Mouse (Mus musculus) granulocyte monocyte progenitor cell, adult 5-6 weeks (primary cell): ENCODE measurements around the gene Akap11. TPM values are rescaled to one million over a fixed set of nuclear protein-coding genes. Genes with fewer than 3 reads are reported as not detected.
A peak's percentile ranks its signal among the peaks of the same experiment; 100 is the strongest.

ENCODE experiments used
- ATAC-seq: replicated peaks from 2 replicates; pipeline ENCODE4 v1.8.0; 2016; ENCODE audit warnings: mild to moderate bottlenecking, moderate TSS enrichment, inconsistent platforms; ENCODE audit not compliant: poor library complexity, severe bottlenecking
- total RNA-seq, 2 experiments: library from RNA; stranded (forward) in 1 of 2; stranded (reverse) in 1 of 2; fragments of 200-712, 200-1000 nt in 1 of 2; fragments of >200 nt in 1 of 2; fragmentation: Nextera tagmentation in 1 of 2; gene quantifications; 2 replicates each; pipeline ENCODE4 v1.2.3; 2014 to 2017

The Akap11 gene
- total RNA-seq, 2 experiments from 2014 or later, result 31.9 to 35.1 TPM

DNA sequence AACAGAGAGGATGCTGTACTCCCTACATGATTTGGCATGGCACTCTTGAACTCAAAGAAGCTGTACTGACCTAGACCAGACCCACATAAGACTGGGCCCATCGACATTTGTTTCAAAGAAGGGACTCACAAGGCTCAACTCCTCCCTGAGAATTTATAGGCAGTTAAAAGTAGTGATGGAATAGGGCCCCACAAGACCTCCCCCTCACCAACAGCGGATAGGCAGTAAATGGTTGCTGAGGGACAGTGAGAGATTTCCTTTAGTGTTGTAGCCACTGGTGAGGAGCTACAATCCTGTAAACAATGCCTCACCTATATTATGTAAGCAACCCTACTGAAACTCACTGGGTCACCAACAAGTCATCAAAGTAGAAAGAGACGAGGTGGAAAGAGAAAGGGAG is 6.4 kb downstream of the Akap11 start:
- ATAC-seq, result no peak

DNA sequence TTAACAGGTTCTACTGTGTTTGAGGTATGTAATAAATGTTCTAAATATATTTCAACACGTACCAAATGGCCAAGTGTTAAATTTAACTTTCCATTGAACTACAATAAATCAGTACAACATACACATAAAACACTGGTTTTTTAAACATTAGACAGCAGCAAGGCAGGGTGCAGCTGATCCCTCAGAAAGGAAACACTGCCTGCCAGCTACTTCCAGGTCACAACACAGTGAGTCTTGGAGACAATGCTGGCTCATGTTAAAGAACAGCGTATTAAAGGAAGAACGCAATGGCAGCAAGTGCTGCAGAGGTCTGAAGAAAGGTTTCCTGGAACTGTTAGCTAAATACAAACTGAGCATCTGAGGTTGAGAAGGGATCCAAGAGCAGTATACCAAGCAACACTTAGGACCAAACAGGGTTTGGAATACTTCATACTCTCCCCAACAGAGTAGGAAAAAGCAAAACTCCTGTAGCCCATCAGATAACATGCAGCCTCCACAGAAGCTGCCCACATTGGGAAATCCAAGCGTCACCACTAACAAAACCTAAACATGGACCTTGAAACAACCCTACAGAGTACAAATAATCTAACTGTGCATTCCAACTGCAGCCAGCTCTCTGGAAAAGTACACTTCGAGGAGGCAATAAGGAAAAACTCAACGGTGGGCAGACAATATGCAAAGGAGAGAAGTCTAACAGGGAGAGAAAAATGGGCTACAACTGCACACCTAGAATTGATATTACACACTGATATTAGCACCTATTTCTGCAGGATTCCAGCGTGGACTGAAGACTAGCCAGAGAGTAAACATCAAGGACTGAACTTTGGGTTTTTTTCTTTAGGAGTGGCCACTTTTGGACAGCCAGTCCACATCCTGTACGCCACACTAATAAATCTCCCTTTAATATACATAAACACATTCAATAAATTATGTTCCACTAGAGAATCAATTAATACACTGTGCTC is 7.9 kb downstream of the Akap11 start:
- ATAC-seq, result no peak

DNA sequence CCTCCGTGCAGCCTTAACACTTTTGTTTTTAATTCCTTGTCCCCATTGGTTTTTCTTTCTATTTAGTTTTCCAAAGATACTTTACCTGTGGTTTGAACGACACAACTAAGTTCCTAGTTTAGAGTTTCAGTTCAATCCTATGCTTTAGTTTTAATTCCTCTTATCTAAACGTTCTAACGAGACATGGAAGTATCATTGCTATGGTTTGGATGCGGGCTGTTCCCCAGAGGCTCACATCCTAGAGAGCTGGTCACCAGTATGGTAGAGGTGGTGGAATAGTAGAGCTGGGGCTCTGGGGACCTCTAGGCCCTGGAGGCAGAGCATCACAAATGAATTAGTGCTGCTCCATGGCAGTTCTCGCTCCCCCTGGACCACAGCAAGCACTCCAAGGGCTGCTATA is 9.7 kb downstream of the Akap11 start:
- ATAC-seq, result peak; percentile 87

DNA sequence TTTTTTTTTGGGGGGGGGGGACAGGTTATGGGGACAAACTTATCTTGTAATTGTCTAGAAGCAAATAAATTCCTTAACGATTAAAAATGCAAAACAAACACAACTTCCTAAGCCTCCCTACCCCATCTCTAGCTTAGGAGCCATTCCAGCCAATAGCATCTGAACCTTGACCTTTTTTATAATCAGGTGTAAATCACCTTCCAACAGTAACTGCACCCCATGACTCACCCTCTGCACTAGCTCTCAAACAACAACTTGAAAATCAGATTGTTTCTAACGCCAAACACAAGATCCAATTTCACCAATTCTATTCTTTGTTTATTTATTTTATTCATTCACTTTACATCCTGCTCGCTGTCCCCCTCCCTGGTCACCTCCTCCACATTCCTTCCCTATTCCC is 10.1 kb downstream of the Akap11 start:
- no peak for ATAC-seq

DNA sequence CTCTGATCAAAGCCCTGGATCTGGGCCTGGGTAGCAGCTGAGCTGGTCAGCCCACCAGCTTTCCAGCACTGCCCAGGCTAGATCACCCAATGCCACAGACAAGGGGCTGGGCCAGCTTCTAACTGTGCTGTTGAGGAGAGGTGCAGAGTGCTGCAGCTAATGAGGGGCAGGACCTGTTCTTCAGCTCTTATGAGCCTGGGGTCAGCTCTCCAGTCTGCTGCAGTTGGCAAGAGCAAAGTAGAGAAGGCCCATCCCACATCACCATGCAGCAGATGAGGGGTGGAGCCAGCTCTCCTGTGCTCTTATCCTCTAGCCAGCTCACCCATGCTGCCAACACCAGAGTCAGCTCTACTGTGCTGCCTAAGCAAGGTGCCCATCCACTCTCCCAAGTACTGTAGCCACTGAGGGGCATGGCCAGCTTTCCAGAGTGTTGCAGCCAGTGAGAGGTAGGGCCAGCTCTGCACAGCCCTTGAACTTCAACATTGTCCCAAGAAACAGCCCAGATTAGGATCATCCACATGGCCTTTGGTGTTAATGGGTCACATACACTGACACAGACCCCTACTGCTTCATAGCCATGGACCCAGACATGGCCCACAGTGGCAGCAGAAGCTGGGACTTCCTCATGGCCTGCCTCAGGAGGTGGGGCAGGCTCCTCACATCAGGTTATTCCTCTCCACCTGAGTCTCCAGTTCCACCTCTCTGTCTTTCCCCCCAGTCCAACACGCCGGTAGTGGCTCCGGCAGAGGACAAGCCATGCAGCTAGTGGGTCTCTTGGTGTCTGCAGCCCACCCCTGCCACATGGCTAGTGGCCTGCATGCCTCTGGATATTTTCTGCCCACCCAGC is 10.8 kb downstream of the Akap11 start:
- no peak for ATAC-seq

DNA sequence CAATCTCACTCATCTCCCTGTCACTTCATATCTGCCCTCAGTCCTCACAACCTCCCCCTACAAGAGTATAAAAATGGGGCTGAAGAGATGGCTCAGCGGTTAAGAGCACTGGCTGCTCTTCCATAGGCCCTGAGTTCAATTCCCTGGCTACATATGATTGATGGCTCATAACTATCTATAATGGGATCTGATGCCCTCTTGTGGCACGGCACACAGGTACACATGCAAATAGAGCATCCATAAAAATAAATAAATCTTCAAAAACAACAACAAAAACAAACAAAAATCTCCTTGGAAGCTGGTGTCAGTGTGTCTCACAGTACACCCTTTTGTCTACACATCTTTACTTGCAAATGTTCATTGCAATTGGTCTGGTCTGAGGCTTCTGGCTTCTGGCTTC is 11.5 kb downstream of the Akap11 start:
- ATAC-seq, result no peak

DNA sequence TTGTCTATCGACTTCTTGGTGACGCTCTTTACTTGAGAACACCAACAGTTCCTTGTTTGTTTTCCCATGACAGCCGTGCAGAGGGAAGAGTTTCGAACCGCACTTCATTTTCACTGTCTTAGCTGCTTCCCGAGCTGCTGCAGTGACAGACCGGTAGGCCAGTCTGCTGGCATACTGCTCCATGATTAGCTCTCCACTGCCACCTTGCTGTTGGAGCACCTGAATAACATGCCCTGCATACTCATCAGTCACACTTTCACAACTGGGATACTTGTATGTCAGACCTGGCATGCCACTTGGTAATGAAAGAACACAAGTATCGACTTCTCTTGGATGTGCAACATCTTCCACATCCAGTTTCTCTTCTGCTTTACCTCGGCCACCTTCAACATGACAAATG is 25.9 kb downstream of the Akap11 start:
- peak; percentile 46 for ATAC-seq

DNA sequence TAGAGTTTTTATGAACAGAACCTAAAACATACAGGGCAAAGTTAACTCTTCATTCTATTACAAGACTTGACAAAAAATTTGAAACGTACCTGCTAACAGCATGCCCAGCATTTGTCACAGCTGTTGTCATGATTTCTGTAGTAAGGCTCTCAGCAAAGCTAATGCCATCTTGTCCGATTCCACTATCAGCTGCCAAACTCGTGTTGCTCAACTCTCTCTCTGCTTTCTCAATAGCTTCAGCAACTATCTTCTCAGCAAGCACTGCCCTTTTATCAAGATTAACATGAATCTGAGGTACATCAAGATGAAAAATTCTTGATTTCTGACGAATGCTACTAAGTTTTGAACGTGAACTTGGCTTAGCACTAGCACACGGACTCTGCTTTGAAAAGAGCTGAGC is 26.8 kb downstream of the Akap11 start:
- ATAC-seq, result no peak

DNA sequence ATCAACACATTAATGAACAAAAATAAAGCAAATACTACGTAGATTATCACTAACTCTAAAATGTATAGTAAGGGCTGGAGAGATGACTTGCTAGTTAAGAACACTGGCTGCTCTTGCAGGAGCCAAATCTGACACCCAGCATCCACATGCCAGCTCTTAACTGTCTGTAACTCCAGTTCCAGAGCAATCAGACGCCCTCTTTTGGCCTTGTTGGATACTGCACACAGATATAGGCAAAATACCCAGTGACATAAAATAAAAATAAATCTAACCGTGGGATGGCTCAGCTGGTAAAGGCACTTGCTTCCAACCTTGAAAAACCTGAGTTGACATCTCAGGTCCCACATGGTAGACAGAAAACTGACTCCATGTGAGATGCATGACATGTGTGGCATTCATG is 36.0 kb downstream of the Akap11 start:
- no peak for ATAC-seq

DNA sequence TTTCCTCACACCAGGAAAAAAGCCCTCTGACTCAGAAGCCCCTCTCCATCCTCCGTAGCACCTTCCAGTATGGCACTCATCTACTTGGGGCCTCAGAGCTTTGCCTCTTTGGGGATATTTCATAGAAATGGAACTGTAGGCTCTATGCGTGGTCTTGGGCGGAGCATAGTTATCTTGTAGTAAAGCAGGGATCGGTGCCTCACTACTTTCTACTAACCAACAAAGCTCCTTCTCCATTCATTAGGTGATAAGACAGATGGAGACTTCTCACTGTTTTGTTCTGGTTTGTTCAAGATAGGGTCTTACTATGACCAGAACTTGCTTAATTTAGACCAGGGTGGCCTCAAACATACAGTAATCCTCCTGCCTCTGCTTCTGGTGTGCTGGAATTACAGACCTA is 39.9 kb downstream of the Akap11 start:
- ATAC-seq, result no peak

DNA sequence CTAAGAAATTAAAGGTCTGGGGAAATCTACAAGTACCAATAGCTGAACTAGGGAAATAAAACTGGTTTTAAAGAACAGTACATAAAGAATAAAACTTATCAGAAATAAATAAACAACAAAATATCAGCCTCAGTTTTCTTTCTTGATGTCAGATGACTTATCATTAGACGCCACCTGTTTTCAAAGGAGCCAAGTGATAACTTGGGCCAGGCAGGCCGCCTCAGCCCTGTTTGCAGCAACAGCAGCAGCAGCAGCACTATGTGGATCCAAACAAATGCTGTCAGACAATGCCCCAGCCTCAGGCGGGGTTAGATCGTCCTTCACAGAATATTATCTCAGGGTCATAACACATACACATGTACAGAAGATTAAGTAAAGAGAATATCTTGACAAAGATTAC is 41.4 kb downstream of the Akap11 start:
- ATAC-seq, result no peak

DNA sequence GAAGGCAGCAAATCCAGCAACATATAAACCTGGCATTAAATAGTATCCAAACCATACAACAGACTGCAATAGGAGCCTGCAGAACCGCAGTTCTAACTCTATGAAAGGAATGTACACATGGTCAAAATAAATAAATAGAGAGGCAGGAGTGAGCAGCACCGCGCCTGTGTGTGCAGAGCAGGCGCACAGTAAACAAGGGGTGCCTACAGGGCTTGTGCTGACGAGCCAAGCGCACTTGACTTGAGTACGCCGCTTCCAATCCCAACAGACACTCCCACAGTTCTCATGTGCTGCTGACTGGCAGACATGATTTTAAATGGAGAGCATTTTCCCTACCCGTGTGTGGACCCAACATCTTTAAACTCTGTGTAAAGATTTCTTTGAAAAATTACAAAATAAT is 44.0 kb downstream of the Akap11 start:
- no peak for ATAC-seq

DNA sequence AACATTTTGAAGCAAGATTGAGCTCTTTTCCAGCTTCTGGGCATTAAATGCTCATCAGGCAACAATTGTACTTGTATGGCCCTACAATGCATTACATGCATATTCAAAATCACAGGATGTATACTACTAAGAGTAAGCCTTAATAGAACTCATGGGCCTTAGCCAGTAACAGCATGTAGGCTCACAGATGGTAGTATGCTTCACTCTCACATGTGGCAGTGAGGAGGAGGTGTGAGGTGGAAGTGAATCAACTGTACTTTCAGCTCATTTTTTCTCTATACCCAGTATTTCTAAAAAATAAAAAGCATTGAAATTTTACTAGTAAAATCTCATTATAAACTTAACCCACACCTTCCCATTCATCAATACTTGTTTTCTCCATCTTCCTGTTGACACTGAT is 45.2 kb downstream of the Akap11 start:
- no peak for ATAC-seq

DNA sequence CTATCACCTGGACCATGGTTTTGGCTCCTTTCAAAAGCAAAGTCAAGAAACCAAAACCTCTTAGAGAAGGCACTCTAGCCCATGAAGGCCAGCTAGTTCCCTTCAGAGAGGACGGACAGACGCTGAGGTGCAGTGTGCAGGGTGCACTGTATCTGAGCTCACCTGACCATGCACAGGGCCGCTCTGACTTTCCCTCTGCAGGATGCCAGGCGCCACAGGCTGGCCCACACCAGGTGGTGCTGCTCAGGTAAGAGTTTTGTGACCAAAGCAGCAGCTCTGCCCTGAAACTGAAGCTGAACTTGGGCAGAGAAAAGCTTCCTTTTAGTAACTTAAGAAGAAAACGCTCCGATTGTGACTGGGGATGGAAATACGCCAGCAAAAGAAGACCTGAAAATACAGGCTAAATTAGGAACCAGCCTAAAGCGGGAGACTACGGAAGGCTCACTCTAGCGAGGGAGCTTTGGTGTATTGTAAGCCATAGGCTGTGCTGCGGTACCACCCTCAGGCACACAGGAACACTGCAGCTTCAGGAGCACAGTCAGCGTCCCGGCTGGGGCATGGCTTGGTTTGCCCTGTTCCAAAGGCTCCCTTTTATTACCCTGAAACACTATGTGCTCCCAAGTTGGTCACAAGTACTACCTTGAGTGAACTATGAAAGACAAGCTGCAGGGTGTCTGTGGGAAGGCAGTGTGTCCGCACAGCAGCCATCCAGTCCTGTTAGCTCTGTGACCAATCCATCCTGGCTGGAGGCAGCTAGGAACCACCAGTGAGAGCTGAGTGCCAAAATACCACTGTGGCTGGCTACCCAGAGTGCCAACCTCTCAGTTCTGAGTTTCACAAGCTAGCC is 54.0 kb downstream of the Akap11 start:
- peak; percentile 97 for ATAC-seq

DNA sequence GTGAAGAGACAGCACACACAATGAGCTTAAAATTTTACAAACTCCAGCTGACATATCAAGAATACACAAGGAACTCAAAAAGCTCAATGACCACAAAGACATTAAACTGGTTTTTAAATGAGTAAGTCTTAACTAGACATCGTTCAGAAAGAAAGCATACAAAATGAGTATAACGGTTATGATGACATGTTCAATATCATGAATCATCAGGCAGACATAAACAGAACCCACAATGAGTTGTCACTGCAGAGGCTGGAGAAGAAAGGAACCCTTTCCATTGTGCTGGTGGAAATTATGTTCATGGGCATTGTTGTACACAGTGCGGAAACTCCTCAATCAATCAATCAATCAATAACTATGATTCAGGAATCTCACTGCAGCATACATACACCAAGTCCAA is 62.5 kb downstream of the Akap11 start:
- ATAC-seq, result no peak

DNA sequence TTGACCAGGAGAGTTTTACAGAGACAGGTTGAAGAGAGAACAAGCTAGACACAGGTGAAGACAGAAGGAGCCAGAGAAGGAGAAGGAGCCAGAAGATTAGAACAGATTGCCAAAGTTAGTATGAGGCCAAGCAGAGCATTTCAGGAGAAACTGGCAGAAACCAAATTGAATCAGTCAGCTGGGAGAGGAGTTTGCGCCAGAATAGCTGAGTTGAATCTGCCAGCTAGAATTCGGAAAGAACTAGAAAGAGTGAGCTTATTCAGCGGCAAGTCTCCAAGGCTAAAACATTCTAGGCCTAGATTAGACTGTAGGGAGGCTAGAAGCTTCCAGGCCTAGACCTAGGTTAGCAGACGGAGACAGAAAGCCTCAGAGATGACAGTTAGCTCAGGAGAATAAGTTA is 65.9 kb downstream of the Akap11 start:
- ATAC-seq, result no peak

DNA sequence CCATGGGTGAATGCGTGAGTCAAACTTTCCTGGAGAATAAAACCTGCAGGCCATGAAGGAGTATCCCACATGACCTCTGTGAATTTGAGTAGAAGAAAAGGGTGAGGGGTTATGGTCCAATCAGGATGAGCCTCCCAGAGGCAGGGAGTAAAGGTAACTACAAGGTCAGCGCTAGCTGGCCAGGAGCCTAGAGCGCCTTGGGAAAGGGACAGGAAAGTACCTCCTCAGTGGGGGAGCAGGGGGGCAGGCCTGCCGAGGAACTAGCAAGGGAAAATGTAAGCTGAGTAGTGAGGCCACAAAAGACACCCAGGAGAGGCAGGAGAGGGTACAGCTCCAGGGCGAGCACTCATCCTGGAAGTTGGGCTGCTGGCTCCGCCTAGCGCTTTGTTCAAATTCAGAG is 67.6 kb downstream of the Akap11 start:
- ATAC-seq, result no peak

DNA sequence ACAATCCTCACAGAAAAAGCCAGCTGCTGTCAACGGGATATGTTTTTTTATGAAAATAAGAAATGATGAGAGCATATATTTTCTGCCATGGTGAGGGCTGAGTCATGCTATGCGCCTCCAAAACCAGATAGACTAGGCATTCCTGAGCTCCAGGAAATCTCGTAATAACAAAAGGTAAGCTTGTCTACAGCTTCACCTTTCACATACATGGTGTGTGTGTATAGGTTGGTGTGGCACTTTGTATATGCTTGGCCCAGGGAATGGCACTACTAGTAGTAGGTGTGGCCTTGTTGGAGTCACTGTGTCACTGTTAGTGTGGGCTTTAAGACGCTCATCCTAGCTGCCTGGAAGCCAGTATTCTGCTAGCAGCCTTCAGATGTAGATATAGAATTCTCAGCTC is 68.6 kb downstream of the Akap11 start:
- no peak for ATAC-seq

DNA sequence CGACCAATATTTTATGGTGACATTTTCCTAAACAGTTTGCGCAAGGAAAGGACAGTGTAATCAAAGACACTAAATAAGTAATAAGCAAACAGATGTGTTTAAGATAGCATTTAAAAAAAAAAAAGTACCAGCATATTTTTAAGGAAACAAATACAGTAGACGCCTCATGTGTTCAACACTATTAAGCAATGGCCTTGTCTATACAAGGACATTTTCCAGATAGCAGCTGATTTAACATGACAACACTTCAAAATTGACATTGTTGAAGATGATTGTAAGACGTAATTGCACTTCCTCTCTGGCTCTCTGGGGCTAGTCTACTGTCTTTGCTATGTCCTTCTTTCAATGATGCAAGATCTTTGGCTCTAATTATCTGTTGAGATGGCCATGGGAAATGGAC is 72.3 kb downstream of the Akap11 start:
- ATAC-seq, result peak; percentile 35; the same call in 1 of the 2 replicates

DNA sequence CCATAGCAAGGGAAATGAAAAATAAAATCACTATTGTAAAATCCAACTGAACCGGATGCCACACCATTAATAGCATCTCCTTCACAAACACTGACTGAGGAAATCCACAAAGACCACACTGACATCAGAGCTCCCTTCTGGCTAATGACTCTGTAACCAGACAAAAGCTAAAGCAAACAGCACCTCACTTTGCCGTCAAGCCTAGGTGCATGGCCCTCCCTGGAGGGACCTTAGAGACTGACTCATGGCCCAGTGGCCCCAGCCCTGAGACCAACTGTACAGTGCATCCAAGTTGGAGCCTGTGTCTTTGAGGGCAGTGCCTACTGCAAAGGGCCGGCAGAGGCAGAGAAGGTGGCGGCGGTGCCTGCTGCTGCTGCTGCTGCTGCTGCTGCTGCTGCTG is 77.5 kb downstream of the Akap11 start:
- peak; percentile 66 for ATAC-seq

DNA sequence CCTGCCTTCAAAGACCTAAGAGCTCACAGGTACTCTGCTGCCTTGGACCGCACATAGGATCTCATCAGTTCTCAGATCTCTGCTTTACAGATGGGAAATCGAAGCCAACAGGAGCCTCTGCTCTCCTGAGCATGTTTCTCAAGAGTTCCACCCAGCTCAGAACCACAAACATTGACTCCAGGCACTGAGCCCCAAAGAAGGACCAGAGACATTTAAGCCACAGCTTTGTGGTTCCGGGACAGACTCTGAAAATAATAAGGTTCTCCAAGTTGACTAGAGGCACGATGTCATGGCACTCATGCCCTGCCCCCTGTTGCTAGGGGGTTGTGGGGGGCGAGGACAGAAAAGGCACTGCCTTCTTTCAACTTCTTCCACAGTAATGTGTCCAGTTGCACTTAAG is 77.9 kb downstream of the Akap11 start:
- ATAC-seq, result peak; percentile 58
